Comparison of ENCODE assay signal across 25 mouse cellular contexts in the genomic region with DNA sequence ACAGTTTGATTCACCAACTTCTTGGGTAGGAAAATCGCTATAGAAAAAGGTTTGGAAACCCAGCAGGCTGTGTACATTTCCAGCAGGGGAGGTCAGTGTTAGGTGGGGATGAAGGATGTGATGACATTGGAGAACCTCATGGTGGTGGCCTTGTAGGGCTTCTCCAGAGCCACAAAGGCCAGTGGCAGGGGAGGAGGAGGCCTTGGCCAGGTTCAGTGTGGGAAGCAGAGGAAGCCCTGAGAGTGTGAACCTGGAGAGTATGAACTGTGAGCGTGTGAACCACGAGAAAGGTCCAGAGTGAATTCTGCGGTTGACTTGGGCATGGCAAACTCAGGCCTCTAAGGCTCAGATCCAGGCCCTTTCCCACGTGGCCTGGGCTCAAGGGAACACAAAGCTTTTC.
"Had no signal": no experiment of that assay in that cellular context is flagged by ENCODE, and none has a peak within 500 bp of the region (broad histone marks: within the 10 kb centered on the region; RNA-seq: fewer than 3 reads in every experiment).

No protein-coding gene starts in this region.

- H3K4me2 ChIP-seq: heart, embryonic 12.5 days; hindbrain, embryonic 12.5 days; hindbrain, embryonic 14.5 days; intestine, embryonic 15.5 days; limb, embryonic 12.5 days had no signal

- H3K4me1 ChIP-seq: hindbrain, embryonic 12.5 days; intestine, embryonic 15.5 days; limb, embryonic 10.5 days; limb, embryonic 12.5 days had no signal

- ATAC-seq: hindbrain, embryonic 16.5 days; inflammation-experienced regulatory T-cells, adult 6 months; intestine, embryonic 15.5 days; intestine, postnatal 0 days had no signal

- H3K36me3 ChIP-seq: heart, embryonic 10.5 days; heart, embryonic 12.5 days; hindbrain, embryonic 10.5 days; hindbrain, embryonic 12.5 days; intestine, embryonic 15.5 days; limb, embryonic 12.5 days had no signal

- H3K27ac ChIP-seq: gastrocnemius, adult 2 months; heart, embryonic 10.5 days; hindbrain, embryonic 10.5 days; hindbrain, embryonic 12.5 days; hindbrain, embryonic 14.5 days; intestine, embryonic 15.5 days; layer of hippocampus, adult 2 months; left cerebral cortex, adult 2 months; limb, embryonic 10.5 days; limb, embryonic 12.5 days had no signal

- H3K9ac ChIP-seq: heart, embryonic 12.5 days; hindbrain, embryonic 12.5 days; hindbrain, embryonic 14.5 days; intestine, embryonic 15.5 days; limb, embryonic 12.5 days had no signal

- H3K9me3 ChIP-seq: heart, embryonic 10.5 days; heart, embryonic 12.5 days; hindbrain, embryonic 10.5 days; hindbrain, embryonic 12.5 days; intestine, embryonic 15.5 days; limb, embryonic 10.5 days; limb, embryonic 12.5 days had no signal

- H3K4me3 ChIP-seq: gastrocnemius, adult 2 months; heart, embryonic 10.5 days; heart, embryonic 12.5 days; hindbrain, embryonic 10.5 days; hindbrain, embryonic 12.5 days; intestine, embryonic 15.5 days; layer of hippocampus, adult 2 months; left cerebral cortex, adult 2 months; limb, embryonic 10.5 days; limb, embryonic 12.5 days had no signal

- DNase-seq: gastrocnemius, adult 2 months; gastrocnemius, postnatal 10 days; gastrocnemius, postnatal 25 days; heart, adult 18-20 months; heart, postnatal 10 days; heart, postnatal 4 days; kidney, adult 18-20 months; kidney, adult 8-10 months; kidney, postnatal 10 days; kidney, postnatal 25 days; kidney, postnatal 4 days; liver had no signal

- H3K27me3 ChIP-seq: heart, embryonic 12.5 days; hindbrain, embryonic 12.5 days; intestine, embryonic 15.5 days; limb, embryonic 12.5 days had no signal
